Mouse (Mus musculus) kidney, adult 2 months (tissue): Measurements from ENCODE around the gene Uaca. TPM values are rescaled to one million over a fixed set of nuclear protein-coding genes. Genes with fewer than 3 reads are reported as not detected.

Source experiments
- DNase-seq: peaks from one replicate; pipeline ENCODE4 v3.0.0; 2021
- H3K27ac ChIP-seq: fragments of 200-500 bp; 2 replicates; pipeline ENCODE4 v1.5.1; 2012; ENCODE audit warnings: low read depth, low read length, control low read depth, inconsistent platforms; ENCODE audit not compliant: insufficient read depth
- H3K27me3 ChIP-seq: fragments of 200-500 bp; replicated peaks from 2 replicates; pipeline ENCODE4 v1.6.1; 2012; ENCODE audit warnings: mild to moderate bottlenecking, moderate library complexity, low read length, inconsistent platforms; ENCODE audit not compliant: control insufficient read depth, insufficient read depth
- H3K36me3 ChIP-seq: fragments of 200-500 bp; 2 replicates; pipeline ENCODE4 v1.6.1; 2012; ENCODE audit warnings: mild to moderate bottlenecking, moderate library complexity, low read length, inconsistent platforms; ENCODE audit not compliant: control insufficient read depth, insufficient read depth
- H3K4me1 ChIP-seq: fragments of 200-500 bp; 2 replicates; pipeline ENCODE4 v1.6.1; 2011; ENCODE audit warnings: low read length; ENCODE audit not compliant: control insufficient read depth, insufficient read depth
- H3K4me3 ChIP-seq: fragments of 200-500 bp; 2 replicates; pipeline ENCODE4 v1.5.1; 2011; ENCODE audit warnings: mild to moderate bottlenecking, low read depth, low read length, control low read depth; ENCODE audit not compliant: insufficient read depth
- CTCF ChIP-seq: fragments of 200-500 bp; conservative IDR thresholded peaks from 2 replicates; pipeline ENCODE4 v1.5.1; 2011; ENCODE audit warnings: low read depth, mild to moderate bottlenecking, control low read depth, low read length, moderate library complexity, mixed read lengths; ENCODE audit not compliant: insufficient read depth, insufficient read length
- POLR2A ChIP-seq: fragments of 200-500 bp; IDR thresholded peaks from one replicate; pipeline ENCODE4 v1.6.1; 2011; ENCODE audit warnings: low read depth, low read length, control low read depth
- WGBS: fragments of 180-500 bp; shearing (Covaris S2); methylation state at CpG from one replicate; pipeline ENCODE4 v1.1.7; 2018; 5-methylcytosine and 5-hydroxymethylcytosine counted together
- polyA plus RNA-seq: library from polyadenylated mRNA; depleted of rRNA; stranded (reverse); fragments of >200 nt; gene quantifications from 2 replicates; pipeline ENCODE4 v1.2.3, GENCODE M21; 2012

Gene Uaca
- polyA plus RNA-seq, 1 experiment: 16.4 TPM

DNA sequence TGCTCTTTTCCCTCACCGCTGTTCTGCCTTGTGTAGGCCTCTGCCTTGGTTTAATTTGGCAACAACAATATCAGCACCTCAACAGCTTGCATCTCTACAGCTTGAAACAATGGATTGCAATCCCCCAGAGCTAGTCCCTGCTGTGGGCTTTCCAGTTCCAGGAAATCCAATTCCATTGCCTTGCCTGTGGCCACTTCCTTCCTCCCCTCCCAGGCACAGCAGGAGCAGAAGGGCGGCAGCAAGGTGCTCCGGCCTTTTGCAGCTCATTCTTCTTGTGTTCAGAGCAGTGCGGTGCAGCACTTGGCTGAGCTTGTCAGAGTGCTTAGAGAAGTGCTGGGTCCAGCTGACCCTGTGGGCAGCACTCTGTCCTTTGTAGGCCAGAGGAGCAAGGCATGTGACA lies 71.5 kb downstream of the Uaca start:
- peaks cover 8% of the 10 kb centered on the region for H3K36me3 ChIP-seq
- H3K27ac ChIP-seq: peak overlapping the region; percentile 41; the same call in 1 of the 2 replicates
- 77% methylated on average over 4 of the region's 4 CpGs for WGBS
- H3K4me3 ChIP-seq: no peak overlapping the region
- TF ChIP-seq POLR2A (no peak), CTCF (no peak)
- no peaks in the 10 kb centered on the region for H3K27me3 ChIP-seq
- no peaks in the 10 kb centered on the region; the same call in 1 of the 2 replicates for H3K4me1 ChIP-seq
- peak; percentile 68 for DNase-seq

DNA sequence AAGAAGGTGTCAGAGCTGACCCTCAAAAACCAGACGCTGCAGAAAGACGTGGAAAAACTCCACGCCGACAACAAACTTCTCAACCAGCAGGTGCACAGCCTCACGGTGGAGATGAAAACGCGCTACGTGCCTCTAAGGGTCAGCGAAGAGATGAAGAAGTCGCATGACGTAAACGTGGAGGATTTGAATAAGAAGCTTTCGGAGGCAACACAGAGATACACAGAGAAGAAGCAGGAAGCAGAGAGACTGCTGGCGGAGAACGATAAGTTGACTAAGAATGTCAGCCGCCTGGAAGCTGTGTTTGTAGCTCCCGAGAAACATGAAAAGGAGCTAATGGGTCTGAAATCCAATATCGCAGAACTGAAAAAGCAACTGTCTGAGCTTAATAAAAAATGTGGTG lies 76.1 kb downstream of the Uaca start:
- peaks cover 6% of the 10 kb centered on the region for H3K36me3 ChIP-seq

GRCm38 (mm10) chr9:60870919-60871503 lies 76.7 kb downstream of the Uaca start:
- no peak for DNase-seq
- TF ChIP-seq CTCF: no peak
- no peak for TF ChIP-seq POLR2A
- Histone ChIP-seq H3K27me3 (no peaks in the 10 kb centered on the region), H3K27ac (no peak overlapping the region), H3K4me3 (no peak overlapping the region), H3K4me1 (no peaks in the 10 kb centered on the region), H3K36me3 (peaks cover 6% of the 10 kb centered on the region)
- WGBS: 82% methylated on average over 28 of the region's 28 CpGs

More for the DNA sequence above, 76.1 kb downstream of the Uaca start:
- TF ChIP-seq POLR2A (no peak), CTCF (no peak)
- H3K27me3 ChIP-seq: no peaks in the 10 kb centered on the region
- H3K4me1 ChIP-seq: no peaks in the 10 kb centered on the region
- no peak overlapping the region for H3K4me3 ChIP-seq
- 81% methylated on average over 18 of the region's 18 CpGs for WGBS
- no peak overlapping the region for H3K27ac ChIP-seq
- DNase-seq: no peak

GRCm38 (mm10) chr9:60873257-60874054 lies 79.1 kb downstream of the Uaca start:
- H3K27me3 ChIP-seq: no peaks in the 10 kb centered on the region
- TF ChIP-seq POLR2A (no peak), CTCF (0 out of 2 replicates have a peak, but pooled peaks have one; percentile 18)
- no peaks in the 10 kb centered on the region for H3K4me1 ChIP-seq
- H3K4me3 ChIP-seq: no peak overlapping the region
- H3K36me3 ChIP-seq: peaks cover 4% of the 10 kb centered on the region
- WGBS: 72% methylated on average over 13 of the region's 13 CpGs
- DNase-seq: no peak
- no peak overlapping the region for H3K27ac ChIP-seq

GRCm38 (mm10) chr9:60874055-60874392 lies 79.7 kb downstream of the Uaca start:
- Histone ChIP-seq H3K4me1 (no peaks in the 10 kb centered on the region), H3K4me3 (no peak overlapping the region), H3K27ac (no peak overlapping the region), H3K27me3 (no peaks in the 10 kb centered on the region), H3K36me3 (peaks cover 4% of the 10 kb centered on the region)
- WGBS: 92% methylated on average over 8 of the region's 8 CpGs
- TF ChIP-seq CTCF (no peak), POLR2A (no peak)
- no peak for DNase-seq

GRCm38 (mm10) chr9:60876085-60876484 lies 81.7 kb downstream of the Uaca start:
- Histone ChIP-seq H3K27ac (no peak overlapping the region), H3K27me3 (no peaks in the 10 kb centered on the region), H3K4me1 (no peaks in the 10 kb centered on the region), H3K4me3 (no peak overlapping the region), H3K36me3 (no peaks in the 10 kb centered on the region)
- WGBS: 83% methylated on average over 9 of the region's 9 CpGs
- TF ChIP-seq POLR2A (no peak), CTCF (no peak)
- no peak for DNase-seq

GRCm38 (mm10) chr9:60876531-60876930 lies 82.2 kb downstream of the Uaca start:
- no peaks in the 10 kb centered on the region for H3K27me3 ChIP-seq
- no peaks in the 10 kb centered on the region for H3K36me3 ChIP-seq
- TF ChIP-seq CTCF (no peak), POLR2A (no peak)
- DNase-seq: no peak
- no peaks in the 10 kb centered on the region for H3K4me1 ChIP-seq
- no peak overlapping the region for H3K4me3 ChIP-seq
- 79% methylated on average over 8 of the region's 8 CpGs for WGBS
- no peak overlapping the region for H3K27ac ChIP-seq
